Mouse (Mus musculus) naive thymus-derived CD4-positive, alpha-beta T cell, adult 2 months (primary cell): Measurements from ENCODE around the gene Mapk1.

Experiments
- DNase-seq: peaks from one replicate; pipeline ENCODE4 v3.0.0-alpha.2; 2011; ENCODE audit warnings: low read depth

The Mapk1 gene

GRCm38 (mm10) chr16:17015853-17016230 lies 32.7 kb downstream of the Mapk1 start:
- DNase-seq, result peak; percentile 41

DNA sequence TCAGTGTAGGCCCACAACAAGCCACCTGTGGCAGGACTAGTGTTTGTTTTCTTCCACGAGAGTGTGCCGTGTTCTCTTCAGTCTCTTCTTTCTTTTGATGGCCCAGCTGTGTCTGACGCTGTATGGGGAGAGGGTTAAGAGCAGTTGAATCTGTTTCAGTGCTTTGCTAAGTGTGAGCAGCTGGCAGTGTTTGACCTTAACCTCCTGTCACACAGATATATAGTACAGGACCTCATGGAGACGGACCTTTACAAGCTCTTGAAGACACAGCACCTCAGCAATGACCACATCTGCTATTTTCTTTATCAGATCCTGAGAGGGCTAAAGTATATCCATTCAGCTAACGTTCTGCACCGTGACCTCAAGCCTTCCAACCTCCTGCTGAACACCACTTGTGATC lies 34.9 kb downstream of the Mapk1 start:
- DNase-seq, result no peak

GRCm38 (mm10) chr16:17024469-17025148 lies 41.4 kb downstream of the Mapk1 start:
- DNase-seq, result no peak

DNA sequence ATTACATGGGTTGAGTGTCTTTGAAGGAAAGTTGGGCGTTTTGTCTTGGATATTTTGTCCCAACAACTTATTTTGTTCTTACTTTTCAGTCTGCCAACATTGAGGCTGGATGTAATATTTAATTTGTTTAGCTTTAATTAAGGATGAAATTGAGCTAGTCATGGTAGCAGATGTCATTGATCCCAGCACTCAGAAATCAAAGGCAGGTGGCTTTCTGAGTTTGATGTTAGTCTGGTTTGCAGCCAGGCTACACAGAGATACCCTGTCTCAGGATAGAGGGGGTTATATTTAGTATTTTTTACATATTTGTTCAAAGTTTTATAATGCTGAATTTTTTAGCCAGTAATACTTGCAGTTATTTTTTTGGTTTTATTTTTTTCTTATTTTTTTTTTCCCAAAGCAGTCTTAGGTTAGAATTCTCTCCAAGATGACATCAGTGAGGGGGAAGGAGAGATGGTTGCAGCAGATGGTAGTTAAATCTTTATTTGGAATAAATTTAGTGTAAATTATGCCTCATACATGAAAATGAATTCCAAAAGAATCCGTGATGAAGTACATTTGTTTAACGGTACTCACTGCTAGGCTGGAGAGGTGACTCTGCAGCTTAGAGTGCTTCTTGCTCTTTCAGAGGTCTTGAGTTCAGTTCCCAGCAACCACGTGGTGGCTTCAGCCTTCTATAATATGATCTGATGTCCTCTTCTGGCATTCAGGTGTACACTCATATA lies 47.0 kb downstream of the Mapk1 start:
- no peak for DNase-seq

- no peak for DNase-seq
Measured at GRCm38 (mm10) chr16:17033754-17034153, 50.6 kb downstream of the Mapk1 start.

DNA sequence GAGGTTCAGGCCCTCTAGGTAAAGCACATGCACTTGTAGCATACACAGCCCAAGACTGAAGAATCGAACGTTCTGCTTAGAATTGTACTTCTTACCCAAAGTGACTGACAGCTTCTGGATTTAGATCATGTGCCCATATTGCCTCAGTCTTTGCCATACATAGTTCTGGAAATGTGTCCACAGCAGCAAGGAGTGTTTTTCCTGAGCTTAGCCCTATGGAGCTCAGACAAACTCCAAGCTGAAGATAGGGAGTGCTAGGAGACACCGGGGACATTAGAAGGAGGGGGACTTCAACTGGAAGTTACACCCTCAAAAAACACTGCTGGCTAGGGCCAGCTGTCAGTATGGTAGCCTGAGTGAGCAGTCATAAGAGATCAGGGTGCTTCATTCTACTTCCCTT lies 57.5 kb downstream of the Mapk1 start:
- no peak for DNase-seq

GRCm38 (mm10) chr16:17041417-17041816 lies 58.2 kb downstream of the Mapk1 start:
- no peak for DNase-seq

GRCm38 (mm10) chr16:17044320-17044719 lies 61.1 kb downstream of the Mapk1 start:
- DNase-seq, result no peak

- DNase-seq, result no peak
Measured at GRCm38 (mm10) chr16:17045287-17045686, 62.1 kb downstream of the Mapk1 start.

DNA sequence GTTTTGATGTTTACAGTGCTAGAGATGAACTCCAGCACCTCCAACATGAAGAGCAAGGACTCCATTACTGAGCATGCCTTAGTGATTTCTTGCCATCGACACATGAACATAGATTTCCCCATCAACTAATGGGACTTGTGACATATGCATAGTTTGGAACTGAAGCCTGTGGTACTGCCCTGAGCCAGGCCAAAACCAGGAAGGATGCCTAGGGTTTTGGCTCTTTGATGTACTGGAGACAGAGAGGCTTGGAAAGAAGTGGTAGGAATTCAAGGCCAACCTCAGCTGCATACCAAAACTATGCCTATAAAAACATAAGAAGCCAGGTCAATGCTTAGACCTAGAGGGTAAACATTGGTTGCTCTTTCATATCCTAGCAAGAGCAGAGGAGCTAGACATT lies 66.7 kb downstream of the Mapk1 start:
- DNase-seq, result no peak

DNA sequence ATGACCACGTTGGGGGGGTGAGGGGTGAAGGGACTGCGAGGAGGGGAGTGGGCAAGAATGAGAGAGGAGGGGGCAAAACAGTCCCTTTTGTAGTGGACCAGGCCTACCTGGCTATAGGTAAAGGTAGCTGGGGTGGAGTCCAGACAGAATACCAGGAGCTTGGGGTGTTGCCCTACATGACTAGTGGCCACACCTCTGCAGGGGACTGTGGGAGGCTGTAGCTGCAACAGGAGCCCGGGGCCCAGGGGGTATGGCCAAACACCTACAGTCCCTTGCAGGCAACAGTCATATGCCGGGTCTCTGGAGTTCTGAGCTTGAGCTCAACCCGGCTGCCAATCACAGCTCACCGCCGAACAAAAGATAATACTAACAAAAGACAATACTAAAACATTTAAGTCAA lies 68.9 kb downstream of the Mapk1 start:
- no peak for DNase-seq

- no peak for DNase-seq
Measured at GRCm38 (mm10) chr16:17053903-17054302, 70.7 kb downstream of the Mapk1 start.

GRCm38 (mm10) chr16:17055584-17055983 lies 72.4 kb downstream of the Mapk1 start:
- DNase-seq, result no peak

- no peak for DNase-seq
Measured at GRCm38 (mm10) chr16:17062338-17062737, 79.2 kb downstream of the Mapk1 start.

DNA sequence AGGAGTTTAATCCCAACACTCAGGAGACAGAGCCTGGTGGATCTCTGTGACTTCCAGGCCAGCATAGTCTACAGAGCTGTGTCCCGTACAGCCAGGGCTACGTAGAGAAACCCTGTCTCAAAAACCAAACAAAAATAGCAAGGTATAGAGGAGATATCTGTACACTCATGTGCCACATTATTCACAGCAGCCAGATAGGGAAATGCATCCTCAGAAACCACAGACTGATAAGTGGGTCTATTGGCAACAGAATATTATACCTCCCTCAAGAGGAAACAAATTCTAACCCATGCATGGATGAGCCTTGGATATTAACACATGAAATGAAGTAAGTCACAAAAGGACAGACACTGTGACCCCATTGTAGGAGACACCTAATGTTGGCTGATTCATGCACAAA lies 84.4 kb downstream of the Mapk1 start:
- no peak for DNase-seq

DNA sequence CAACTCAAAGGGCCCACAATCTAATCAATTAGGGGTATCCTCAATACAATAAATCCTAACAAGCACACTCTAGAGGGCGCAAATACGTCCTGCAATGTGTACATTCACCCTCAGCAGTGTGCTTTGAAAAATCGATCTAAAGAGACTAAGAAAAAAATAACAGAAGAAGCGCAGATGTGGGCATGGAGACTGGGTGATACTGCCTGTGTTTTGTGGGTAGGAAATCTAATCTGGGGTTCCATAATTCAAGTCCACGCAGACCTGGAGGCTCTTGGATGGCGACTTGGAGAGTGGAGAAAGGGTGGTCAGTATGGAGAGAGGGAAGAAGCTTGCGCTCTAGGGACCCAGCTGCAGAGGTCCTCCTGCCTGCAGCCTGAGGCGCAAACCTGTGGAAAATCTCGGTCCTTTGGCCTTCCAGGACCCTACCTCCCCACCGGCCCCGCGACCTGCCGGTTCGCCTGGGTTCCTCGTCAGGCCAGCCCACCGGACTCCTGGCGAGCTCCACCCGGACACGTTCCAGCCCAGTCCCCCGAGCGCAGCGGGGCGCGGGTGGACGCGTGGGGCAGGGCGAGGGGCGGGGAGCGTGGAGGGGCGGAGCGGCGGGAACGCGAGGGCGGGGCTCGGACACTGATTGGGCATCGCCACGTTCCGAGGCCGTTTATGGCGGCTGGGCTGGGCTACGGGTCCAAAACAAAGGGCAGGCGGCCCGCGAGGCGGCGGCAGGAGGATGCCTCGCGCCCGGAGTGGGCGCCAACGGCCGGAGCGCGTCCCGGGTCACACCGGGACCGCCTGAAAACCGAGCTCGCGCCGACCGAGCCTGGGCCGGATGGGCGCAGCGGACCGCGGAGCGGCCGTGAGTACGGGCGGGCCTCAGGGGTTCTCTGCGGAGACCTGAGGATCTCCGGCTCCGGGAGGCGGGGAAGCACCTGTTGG lies 86.6 kb downstream of the Mapk1 start, which contains the start of gene Ypel1:
Gene Ypel1 (plus strand): TSS at position 186 of the 933 bp plus-strand sequence.
- peak; percentile 72 for DNase-seq

DNA sequence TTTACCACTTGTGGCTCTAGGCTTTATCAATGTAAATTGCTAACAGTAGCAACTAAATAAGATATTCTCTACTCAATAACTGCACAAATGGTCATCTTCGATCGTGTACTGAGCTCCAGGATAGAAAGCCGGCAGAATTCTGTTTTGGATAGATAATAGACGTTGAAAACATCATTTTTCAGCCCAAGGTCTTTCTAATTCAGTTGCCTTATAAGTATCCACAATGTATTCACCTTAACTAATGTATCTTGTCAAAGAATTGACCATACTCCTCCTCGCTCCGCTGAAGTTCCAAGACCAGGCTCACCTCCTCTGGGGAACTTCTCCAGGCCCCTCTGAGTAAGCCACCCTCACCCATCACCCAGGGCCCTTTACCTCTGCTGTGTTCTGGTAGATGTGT lies 87.5 kb downstream of the Mapk1 start:
- DNase-seq, result no peak

- DNase-seq, result no peak
Measured at GRCm38 (mm10) chr16:17073000-17073399, 89.8 kb downstream of the Mapk1 start.

DNA sequence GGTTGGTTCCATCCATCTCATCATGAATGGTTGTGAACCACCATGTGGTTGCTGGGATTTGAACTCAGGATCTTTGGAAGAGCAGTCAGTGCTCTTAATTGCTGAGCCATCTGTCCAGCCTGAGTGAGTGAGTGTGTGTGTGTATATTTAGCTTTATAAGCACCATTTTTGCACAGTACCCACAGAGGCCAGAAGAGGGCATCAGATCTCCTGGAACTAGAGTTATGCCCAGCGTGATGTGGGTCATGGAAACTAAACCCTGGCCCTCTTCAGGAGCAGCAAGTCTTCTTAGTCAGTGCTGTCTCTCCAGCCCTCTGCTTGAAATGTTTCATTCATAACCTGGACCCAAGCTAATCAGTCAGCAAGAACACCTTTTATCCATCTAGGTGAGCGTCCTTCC lies 93.1 kb downstream of the Mapk1 start:
- no peak for DNase-seq

DNA sequence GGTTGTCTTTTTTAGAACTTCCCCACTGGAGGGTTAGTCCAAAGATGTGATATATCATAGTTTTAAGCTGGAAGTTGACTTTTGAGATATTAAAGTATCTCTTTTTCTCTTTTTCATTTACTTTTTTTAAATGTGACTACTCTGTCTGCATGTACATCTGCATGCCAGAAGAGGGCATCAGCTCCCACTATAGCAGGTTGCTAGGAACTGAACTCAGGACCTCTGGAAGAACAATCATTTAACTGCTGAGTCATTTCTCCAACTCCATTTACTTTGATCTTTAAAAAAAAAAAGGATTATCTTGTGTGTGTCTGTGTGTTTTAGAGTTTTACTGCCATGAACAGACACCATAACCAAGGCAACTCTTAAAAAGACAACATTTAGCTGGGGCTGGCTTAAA lies 93.7 kb downstream of the Mapk1 start:
- no peak for DNase-seq

DNA sequence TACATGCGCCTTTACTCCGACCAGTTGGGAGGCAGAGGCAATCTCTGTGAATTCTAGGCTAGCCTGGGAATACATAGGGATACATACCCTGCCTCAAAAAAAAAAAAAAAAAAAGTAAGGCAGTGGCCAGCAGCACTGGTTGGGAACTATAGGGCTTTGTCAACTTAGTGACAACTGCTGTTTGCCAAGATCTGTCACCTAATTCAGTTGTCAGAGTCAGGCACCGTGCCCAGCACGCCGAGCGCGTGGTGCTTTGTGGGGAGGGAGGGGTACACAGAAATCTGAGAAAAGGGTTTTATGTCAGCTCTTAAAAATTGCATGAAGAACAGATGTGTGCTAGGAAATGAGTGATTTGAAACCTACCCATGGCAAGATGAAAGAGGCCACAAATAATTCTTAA lies 94.9 kb downstream of the Mapk1 start:
- no peak for DNase-seq

GRCm38 (mm10) chr16:17082121-17082792 lies 99.1 kb downstream of the Mapk1 start:
- DNase-seq, result no peak
